Mouse (Mus musculus) stomach, postnatal 0 days (tissue): Measurements from ENCODE around the gene Gm28539. TPM values are rescaled to one million over a fixed set of nuclear protein-coding genes. Genes with fewer than 3 reads are reported as not detected.
"Not testable (repeated sequence)": the region's sequence is repeated elsewhere in the genome, so short reads cannot be mapped to it uniquely, and the experiment has no call there.

Experiments
- ATAC-seq: fragments of 200-750 bp; cut with Nextera tagmentation; 2 replicates; pipeline ENCODE4 v1.8.0; 2017; ENCODE audit not compliant: low FRiP score, low TSS enrichment
- DNase-seq: peaks from one replicate; pipeline ENCODE4 v3.0.0-alpha.2; 2016; ENCODE audit warnings: low spot score
- H3K27ac ChIP-seq: fragments of 300-500 bp; sonication (generic); replicated peaks from 2 replicates; pipeline ENCODE4 v1.5.1; 2014; ENCODE audit warnings: mild to moderate bottlenecking, control low read depth
- H3K27me3 ChIP-seq: fragments of 300-500 bp; sonication (generic); 2 replicates; pipeline ENCODE4 v1.6.1; 2014; ENCODE audit warnings: low read length; ENCODE audit not compliant: control insufficient read depth, insufficient read depth
- H3K36me3 ChIP-seq: fragments of 300-500 bp; sonication (generic); 2 replicates; pipeline ENCODE4 v1.6.1; 2014; ENCODE audit warnings: low read length, mixed read lengths; ENCODE audit not compliant: control insufficient read depth, insufficient read depth
- H3K4me1 ChIP-seq: fragments of 300-500 bp; sonication (generic); replicated peaks from 2 replicates; pipeline ENCODE4 v1.6.1; 2014; ENCODE audit warnings: antibody characterized with exemption; ENCODE audit not compliant: control insufficient read depth, insufficient read depth
- H3K4me2 ChIP-seq: fragments of 300-500 bp; sonication (generic); replicated peaks from 2 replicates; pipeline ENCODE4 v1.6.1; 2014; ENCODE audit warnings: low read depth, mild to moderate bottlenecking, control low read depth, moderate library complexity
- H3K4me3 ChIP-seq: fragments of 300-500 bp; sonication (generic); 2 replicates; pipeline ENCODE4 v1.5.1; 2014; ENCODE audit warnings: low read depth, low read length, control low read depth
- H3K9ac ChIP-seq: fragments of 300-500 bp; sonication (generic); 2 replicates; pipeline ENCODE4 v1.6.1; 2014; ENCODE audit warnings: mild to moderate bottlenecking, low read length, control low read depth, mixed read lengths
- H3K9me3 ChIP-seq: fragments of 300-500 bp; sonication (generic); 2 replicates; pipeline ENCODE4 v1.6.1; 2016; ENCODE audit warnings: low read length; ENCODE audit not compliant: control insufficient read depth
- CTCF ChIP-seq: IDR thresholded peaks from 2 replicates; pipeline ENCODE4 v1.5.1; 2016; ENCODE audit warnings: antibody characterized with exemption, low read depth, mild to moderate bottlenecking, moderate library complexity
- EP300 ChIP-seq: optimal IDR thresholded peaks from 2 replicates; pipeline ENCODE3; 2016; ENCODE audit warnings: antibody characterized with exemption
- WGBS: fragments of 180-500 bp; shearing (Covaris S2); extraction: QIAGEN DNeasy Blood & Tissue Kit; methylation state at CpG from one replicate; pipeline ENCODE4 v1.1.7; 2014; 5-methylcytosine and 5-hydroxymethylcytosine counted together
- polyA plus RNA-seq: library from polyadenylated mRNA; unstranded; fragments of >200 nt; fragmentation: Nextera tagmentation; extraction: Ambion mirVana; gene quantifications from 2 replicates; pipeline ENCODE4 v1.2.1, GENCODE M21; 2015

The Gm28539 gene
- polyA plus RNA-seq, 1 experiment from 2014 or later = not detected

DNA sequence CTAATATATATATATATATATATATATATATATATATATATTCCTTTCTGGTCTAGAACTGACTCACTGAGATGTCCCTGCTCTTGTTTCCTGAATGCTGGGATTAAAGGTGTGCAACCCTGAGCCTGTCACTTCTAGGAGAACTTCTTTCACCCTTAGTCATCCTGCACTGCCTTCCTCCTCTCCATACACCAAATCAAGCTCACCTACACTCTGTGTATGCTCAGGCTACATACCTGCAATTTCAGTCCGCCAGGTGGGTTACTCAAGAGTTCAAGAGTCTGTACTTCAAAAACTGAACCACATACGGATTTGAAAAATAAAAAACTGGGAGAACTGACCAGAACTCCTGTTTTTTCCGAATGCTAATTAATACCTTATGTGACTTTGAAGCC, 314 bp upstream of the Gm28539 start:
- no peak for DNase-seq
- H3K4me2 ChIP-seq = peak overlapping the region; percentile 81
- no peaks in the 10 kb centered on the region for H3K27me3 ChIP-seq
- peak overlapping the region; percentile 88 for H3K4me3 ChIP-seq
- H3K9ac ChIP-seq = no peak overlapping the region
- peak overlapping the region; percentile 92 for H3K27ac ChIP-seq
- H3K4me1 ChIP-seq = no peaks in the 10 kb centered on the region
- peaks cover 9% of the 10 kb centered on the region for H3K36me3 ChIP-seq
- H3K9me3 ChIP-seq = no peaks in the 10 kb centered on the region
- 17% methylated on average over 3 of the region's 3 CpGs for whole genome bisulfite sequencing
- ATAC-seq = peak; percentile 82
- TF ChIP-seq EP300 = no peak
- no peak for TF ChIP-seq CTCF

DNA sequence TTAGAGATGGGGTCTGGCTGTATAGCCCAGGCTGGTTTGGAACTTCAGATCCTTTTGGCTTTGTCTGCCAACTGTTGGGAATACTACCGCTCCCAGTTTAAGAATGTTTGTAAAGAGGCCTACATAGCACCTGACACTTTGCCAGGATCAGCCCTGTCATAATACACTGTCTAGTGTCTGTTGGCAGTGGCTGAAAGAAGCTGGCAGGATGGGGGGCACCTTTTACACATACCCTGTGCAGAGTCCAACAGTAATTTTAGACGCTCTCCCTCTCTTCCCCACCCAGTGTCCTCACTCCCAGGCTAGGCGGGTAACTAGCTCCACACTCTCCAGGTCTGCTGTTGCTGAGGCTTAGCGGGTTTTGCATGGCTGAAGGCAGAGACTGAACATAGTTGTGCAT, 2.0 kb downstream of the Gm28539 start:
- Histone ChIP-seq H3K27me3 (no peaks in the 10 kb centered on the region), H3K9ac (no peak overlapping the region), H3K4me2 (no peak overlapping the region), H3K4me1 (no peaks in the 10 kb centered on the region), H3K4me3 (no peak overlapping the region), H3K9me3 (no peaks in the 10 kb centered on the region), H3K27ac (no peak overlapping the region), H3K36me3 (peaks cover 9% of the 10 kb centered on the region; the same call in 1 of the 2 replicates)
- no peak for TF ChIP-seq CTCF
- no peak for TF ChIP-seq EP300
- DNase-seq (no peak), ATAC-seq (no peak)
- 91% methylated on average over 4 of the region's 4 CpGs for WGBS

DNA sequence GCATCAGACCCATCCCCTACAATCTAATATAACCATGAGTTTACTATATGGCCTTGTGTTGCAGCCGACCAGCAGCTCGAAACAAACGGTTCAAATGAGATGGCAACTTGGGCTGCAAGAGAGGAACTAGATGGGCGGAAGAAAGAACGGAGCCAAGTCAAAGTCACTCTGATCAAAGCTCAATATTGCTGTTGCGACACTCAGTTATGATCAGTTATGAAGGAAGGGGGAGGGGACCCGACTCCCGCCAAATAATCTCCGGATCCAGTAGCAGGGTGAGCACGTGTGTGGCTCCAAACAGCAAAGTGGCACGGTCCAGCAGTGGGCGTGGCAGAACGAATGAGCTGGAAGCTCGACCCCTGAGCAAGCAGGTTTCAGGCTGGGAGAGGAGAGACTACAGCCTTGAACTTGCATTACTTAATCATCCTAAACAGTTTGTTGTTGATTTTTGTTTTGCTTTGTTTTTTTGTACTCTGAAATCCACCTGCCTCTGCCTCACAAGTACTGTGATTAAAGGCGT, 10.0 kb downstream of the Gm28539 start:
- Histone ChIP-seq H3K36me3 (no peaks in the 10 kb centered on the region), H3K27ac (no peak overlapping the region), H3K4me3 (no peak overlapping the region), H3K27me3 (no peaks in the 10 kb centered on the region), H3K4me1 (no peaks in the 10 kb centered on the region), H3K9me3 (no peaks in the 10 kb centered on the region), H3K4me2 (no peak overlapping the region), H3K9ac (no peak overlapping the region)
- no peak for ATAC-seq
- 84% methylated on average over 15 of the region's 15 CpGs for WGBS
- no peak for DNase-seq
- no peak for TF ChIP-seq CTCF
- TF ChIP-seq EP300 = no peak

DNA sequence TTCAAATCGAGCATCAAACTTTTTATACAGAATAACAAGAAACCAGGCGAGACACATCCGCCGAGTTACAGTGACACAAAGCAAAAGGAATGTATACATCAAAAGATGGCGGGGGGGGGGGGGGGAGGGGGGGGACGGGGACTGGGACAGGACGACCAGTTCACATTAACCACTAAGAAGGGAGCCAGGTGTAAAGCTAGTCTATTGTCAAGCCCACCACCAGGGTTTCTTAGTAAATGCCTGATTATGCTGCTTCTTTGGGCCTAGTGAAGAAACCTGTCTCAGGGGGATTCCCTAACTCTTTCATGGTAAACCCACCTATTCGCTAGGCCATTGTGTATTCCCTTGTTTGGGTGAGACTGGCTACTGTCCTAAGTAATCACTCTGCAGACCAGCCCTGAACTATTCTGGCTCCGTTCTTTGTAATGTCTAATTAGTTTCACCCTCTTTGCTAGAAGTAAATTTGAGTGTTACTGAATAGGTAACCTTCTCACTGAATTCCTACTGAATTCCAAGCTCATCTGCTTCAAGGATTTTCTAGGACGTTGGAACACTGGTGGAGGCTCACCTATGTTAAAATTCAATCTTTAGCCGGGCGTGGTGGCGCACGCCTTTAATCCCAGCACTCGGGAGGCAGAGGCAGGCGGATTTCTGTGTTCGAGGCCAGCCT, 13.3 kb downstream of the Gm28539 start:
- H3K4me1 ChIP-seq, DNase-seq, H3K4me2 ChIP-seq, ATAC-seq, H3K9ac ChIP-seq, H3K36me3 ChIP-seq, H3K4me3 ChIP-seq, H3K9me3 ChIP-seq, H3K27ac ChIP-seq, H3K27me3 ChIP-seq: not testable (repeated sequence)
- 88% methylated on average over 15 of the region's 17 CpGs for WGBS

DNA sequence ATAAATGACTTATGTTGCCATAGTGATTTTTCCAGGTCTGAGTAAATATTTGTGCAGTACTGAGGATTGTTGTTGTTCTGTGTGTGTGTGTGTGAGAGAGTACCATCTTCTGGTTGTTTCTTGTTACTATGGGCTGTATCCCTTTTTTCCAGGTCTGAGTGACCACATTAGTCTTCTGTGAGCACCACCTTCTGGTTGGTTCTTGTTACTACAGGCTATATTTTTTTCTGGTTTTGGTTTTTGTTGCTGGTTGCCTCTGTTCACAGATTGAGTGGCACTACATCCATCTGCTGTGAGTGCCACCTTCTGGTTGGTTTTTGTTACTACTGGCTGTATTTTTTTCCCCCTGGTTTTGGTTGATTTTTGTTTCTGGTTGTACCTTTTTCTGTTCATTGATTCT, 22.2 kb downstream of the Gm28539 start:
- no peaks in the 10 kb centered on the region for H3K27me3 ChIP-seq
- no peaks in the 10 kb centered on the region for H3K9me3 ChIP-seq
- H3K36me3 ChIP-seq = no peaks in the 10 kb centered on the region
- no peak overlapping the region for H3K4me2 ChIP-seq
- TF ChIP-seq CTCF (peak; percentile 72), EP300 (no peak)
- no peak overlapping the region for H3K27ac ChIP-seq
- no peaks in the 10 kb centered on the region for H3K4me1 ChIP-seq
- no peak overlapping the region for H3K9ac ChIP-seq
- DNase-seq (no peak), ATAC-seq (peak; percentile 67)
- H3K4me3 ChIP-seq = no peak overlapping the region

DNA sequence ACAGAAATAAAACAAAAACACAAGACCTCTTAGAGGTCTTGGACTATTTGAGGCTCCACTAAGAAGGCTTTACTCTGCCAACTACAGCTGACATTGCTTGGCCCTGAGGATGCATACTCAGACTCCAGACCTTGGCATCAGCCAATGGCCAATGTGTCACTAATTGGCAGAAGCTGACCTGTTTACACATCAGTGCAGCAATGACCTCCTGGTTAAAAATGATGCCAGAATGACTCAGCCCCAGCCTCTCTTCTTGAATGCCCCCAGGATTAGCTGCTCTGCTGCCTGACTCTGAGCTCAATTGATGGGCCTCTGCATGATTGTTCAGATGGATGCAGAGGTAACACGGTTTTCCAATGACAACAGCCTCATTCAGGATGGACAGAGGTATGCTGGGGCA, 23.8 kb downstream of the Gm28539 start:
- no peaks in the 10 kb centered on the region for H3K4me1 ChIP-seq
- TF ChIP-seq EP300 = no peak
- no peak overlapping the region for H3K9ac ChIP-seq
- no peaks in the 10 kb centered on the region for H3K27me3 ChIP-seq
- H3K4me3 ChIP-seq = no peak overlapping the region
- H3K36me3 ChIP-seq = no peaks in the 10 kb centered on the region
- no peak overlapping the region for H3K4me2 ChIP-seq
- ATAC-seq (peak; percentile 26; the same call in 1 of the 2 replicates), DNase-seq (no peak)
- no peaks in the 10 kb centered on the region for H3K9me3 ChIP-seq
- 61% methylated on average over 1 of the region's 1 CpGs for WGBS
- H3K27ac ChIP-seq = no peak overlapping the region

- ATAC-seq, H3K4me3 ChIP-seq, H3K9me3 ChIP-seq, H3K27me3 ChIP-seq, H3K36me3 ChIP-seq, H3K9ac ChIP-seq, DNase-seq, H3K4me2 ChIP-seq, H3K27ac ChIP-seq, H3K4me1 ChIP-seq: not testable (repeated sequence)
- WGBS = 56% methylated on average over 1 of the region's 1 CpGs
These were observed 34.1 kb downstream of the Gm28539 start for GRCm38 (mm10) chr16:18870495-18870894.
